Mouse (Mus musculus): ENCODE measurements around the gene Olfr815.
"Not testable (repeated sequence)": the region's sequence is repeated elsewhere in the genome, so short reads cannot be mapped to it uniquely, and the experiment has no call there.

The Olfr815 gene

GRCm38 (mm10) chr10:129905767-129906166 is at the start of gene Olfr815:
Gene Olfr815 (minus strand): TSS chr10:129905867.
- in situ Hi-C loops (cut with MboI, MseI), result not testable (repeated sequence)

- in situ Hi-C loops (cut with MboI, MseI), result no loop called here
Measured at GRCm38 (mm10) chr10:129949000-129949399, 43.3 kb upstream of the Olfr815 start, which contains the start of gene Olfr818. Gene Olfr818 (minus strand): TSS chr10:129949100.

- in situ Hi-C loops (cut with MboI, MseI), result no loop called here
Measured at GRCm38 (mm10) chr10:129915497-129915896, 9.8 kb upstream of the Olfr815 start, which contains the start of gene Olfr816. Gene Olfr816 (minus strand): TSS chr10:129915597.

GRCm38 (mm10) chr10:129885934-129886333 is 19.7 kb downstream of the Olfr815 start:
- in situ Hi-C loops (cut with MboI, MseI), result no loop called here

GRCm38 (mm10) chr10:129885496-129885895 is 20.2 kb downstream of the Olfr815 start:
- in situ Hi-C loops (cut with MboI, MseI), result not testable (repeated sequence)

DNA sequence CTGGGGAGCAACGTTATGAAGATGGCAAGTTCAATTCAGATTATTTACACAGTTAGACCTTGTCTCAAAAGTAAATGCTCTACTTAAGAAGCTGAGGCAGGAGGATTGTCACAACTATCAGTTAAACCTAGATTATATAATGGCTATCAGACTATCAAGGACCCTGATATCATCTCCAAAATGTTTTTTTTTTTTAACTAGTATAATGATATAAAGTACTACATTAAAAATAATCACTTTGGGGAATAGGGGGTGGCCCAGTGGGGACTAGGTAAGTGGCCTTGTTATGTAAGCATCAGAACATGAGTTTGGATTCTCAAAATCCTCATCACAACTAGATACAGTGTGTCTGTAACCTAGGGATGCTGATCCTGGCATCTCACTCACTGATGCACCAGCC is 25.9 kb downstream of the Olfr815 start, which contains the start of gene Olfr814:
Olfr814 (minus strand) TSS at position 101 of the 400 bp plus-strand sequence.
- in situ Hi-C loops (cut with MboI, MseI), result not testable (repeated sequence)

DNA sequence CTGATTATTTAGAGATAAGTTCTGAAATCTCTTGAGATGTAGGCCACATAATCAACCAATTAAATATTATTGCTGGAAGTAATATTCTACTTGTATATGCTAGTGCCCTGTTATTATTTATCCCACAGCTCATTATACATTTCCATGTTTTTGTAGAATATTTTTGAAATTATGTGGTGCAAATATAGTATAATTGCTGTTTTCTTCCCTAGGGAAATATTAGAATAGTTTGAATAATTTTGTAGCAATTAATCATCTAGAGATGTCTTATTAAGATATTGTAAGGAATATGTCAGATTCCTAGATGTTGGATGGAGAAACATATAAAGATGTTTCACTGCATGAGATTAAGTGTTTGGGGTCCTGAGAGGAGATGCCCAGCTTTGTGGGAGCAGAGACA is 50.6 kb downstream of the Olfr815 start, which contains the start of gene Olfr813:
Olfr813 (plus strand) TSS at position 301 of the 400 bp plus-strand sequence.
- in situ Hi-C loops (cut with MboI, MseI), result no loop called here

All from T-helper 1 cell (primary cell).